Mouse (Mus musculus) telencephalon, adult 2 months (tissue): ENCODE measurements around the gene Ugt1a1.

Experiments used
- DNase-seq: peaks from one replicate; pipeline ENCODE4 v3.0.0-alpha.2; 2011; ENCODE audit warnings: low read depth, low spot score

Ugt1a1 gene

DNA sequence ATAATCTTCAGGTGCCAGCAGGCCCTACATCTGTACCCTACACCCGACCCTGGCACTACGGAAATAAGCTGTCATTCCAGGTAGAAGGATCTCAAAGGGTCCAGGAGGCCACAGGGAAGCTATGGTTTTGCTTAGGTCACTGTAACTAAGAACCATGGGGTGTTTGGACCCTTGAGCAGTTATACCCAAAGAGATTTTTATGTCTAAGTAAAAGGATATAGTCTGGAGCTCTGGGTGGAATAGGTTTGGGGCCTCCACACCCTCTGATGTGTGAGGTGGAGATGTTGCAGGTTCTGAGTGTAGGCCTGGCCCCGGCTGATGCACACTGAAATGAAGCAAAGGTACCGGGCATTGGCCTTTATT is 22.5 kb downstream of the Ugt1a1 start:
- no peak for DNase-seq

- DNase-seq, result no peak
Observed at GRCm38 (mm10) chr1:88234646-88235045, 22.9 kb downstream of the Ugt1a1 start.

- no peak for DNase-seq
Observed at GRCm38 (mm10) chr1:88235046-88235893, 23.5 kb downstream of the Ugt1a1 start.

GRCm38 (mm10) chr1:88235894-88236415 is 24.2 kb downstream of the Ugt1a1 start:
- no peak for DNase-seq

DNA sequence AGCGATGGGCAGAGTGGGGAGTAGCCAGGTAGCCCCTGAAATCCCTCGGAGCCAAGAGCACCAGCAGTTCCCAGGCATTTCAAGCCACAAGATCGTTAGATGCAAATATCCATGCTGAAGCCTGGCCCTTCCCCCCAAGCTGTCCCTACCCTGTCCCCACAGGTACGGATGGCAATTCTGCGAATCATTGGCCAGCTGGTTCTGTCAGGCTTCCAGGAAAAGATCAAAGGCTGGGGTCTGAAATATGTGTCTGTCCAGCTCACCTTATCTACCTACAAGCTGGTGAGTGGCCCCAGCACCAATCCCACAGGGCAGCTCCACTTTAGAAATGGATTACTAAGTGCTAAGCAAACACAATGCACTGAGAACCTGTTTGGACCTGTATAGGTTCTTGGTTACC is 25.6 kb downstream of the Ugt1a1 start:
- DNase-seq, result no peak

GRCm38 (mm10) chr1:88238771-88239170 is 27.0 kb downstream of the Ugt1a1 start:
- no peak for DNase-seq

DNA sequence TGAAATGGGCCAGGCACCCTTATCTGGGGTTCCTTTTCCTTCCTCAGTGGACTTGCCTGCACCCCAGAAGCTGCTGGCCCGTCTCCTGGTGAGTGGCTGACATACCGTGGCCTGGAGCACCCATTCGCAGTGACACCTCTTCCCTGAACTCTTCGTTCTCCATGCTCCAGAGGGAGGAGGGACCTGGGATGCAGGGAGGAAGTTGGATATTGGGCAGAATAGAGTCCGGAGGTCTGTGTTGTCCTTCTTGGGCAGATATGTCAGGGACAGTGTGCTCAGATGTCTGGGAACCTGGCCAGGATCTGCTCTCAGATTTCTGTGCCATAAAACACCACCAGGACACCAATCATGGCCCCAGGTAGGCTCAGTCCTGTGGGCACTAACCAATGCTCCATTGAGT is 28.3 kb downstream of the Ugt1a1 start:
- DNase-seq, result no peak

- DNase-seq, result no peak
Observed at GRCm38 (mm10) chr1:88240579-88240978, 28.8 kb downstream of the Ugt1a1 start.

- no peak for DNase-seq
Observed at GRCm38 (mm10) chr1:88243861-88244260, 32.1 kb downstream of the Ugt1a1 start.

- no peak for DNase-seq
Observed at GRCm38 (mm10) chr1:88245881-88246280, 34.1 kb downstream of the Ugt1a1 start.

DNA sequence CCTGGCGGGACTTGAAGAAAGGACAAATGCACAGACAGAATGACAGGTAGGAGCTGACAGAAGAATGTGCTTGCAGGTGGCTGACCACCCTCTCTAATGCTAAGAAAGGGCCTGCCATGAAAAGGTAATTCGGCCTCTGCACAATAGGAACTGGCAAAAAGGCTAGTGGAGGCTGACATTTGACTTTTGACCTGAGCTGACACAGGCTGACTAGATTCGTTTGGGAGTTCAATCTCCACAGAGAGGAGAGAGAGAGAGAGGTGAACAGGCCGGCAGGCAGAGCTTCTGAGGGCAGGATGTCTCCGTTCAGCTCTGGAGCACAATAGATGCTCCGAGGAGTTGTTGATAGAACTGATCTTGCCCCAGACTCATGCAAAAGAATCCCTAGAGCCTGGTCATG is 34.6 kb downstream of the Ugt1a1 start:
- DNase-seq, result no peak

- no peak for DNase-seq
Observed at GRCm38 (mm10) chr1:88247660-88248059, 35.9 kb downstream of the Ugt1a1 start.

GRCm38 (mm10) chr1:88248658-88249057 is 36.9 kb downstream of the Ugt1a1 start:
- DNase-seq, result no peak

DNA sequence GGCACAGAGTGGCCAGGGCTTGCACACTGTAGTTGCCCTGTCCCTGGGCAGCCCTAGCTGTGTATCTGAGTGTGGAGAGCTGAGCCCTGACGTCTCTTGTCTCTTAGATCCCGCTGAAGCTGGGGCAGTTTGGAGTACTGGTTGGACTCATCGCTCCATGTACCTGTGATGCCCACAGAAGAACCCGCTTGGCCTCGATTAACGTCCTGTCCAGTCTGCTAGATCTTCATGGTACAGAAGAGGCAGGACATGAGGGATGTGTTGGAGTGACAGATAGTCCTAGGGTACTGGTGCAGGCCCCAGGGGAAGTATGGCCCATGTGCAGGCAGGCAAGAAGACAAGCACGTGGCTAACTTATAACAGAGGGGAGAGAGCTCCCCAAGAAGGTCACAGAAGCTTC is 37.8 kb downstream of the Ugt1a1 start:
- DNase-seq, result no peak

DNA sequence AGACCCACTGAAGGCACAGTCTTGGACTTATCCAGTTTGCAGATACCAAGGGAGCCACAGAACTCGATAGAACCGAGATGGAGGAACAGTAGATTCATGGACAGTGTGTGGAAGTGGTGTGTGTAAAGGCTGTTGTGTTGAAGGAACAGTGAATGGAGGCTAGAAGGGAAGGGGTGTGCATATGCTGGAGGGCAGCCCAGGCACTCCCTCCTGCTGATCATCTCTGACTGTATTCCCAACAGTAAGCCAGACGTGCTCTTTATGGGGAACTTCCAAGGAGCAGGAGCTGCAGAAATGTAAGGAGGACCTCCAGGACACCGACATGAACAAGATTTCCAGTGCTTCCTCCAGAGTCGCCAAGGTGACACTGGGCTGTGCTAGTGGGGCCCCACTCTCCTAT is 38.3 kb downstream of the Ugt1a1 start:
- no peak for DNase-seq

GRCm38 (mm10) chr1:88253106-88253505 is 41.3 kb downstream of the Ugt1a1 start:
- no peak for DNase-seq

DNA sequence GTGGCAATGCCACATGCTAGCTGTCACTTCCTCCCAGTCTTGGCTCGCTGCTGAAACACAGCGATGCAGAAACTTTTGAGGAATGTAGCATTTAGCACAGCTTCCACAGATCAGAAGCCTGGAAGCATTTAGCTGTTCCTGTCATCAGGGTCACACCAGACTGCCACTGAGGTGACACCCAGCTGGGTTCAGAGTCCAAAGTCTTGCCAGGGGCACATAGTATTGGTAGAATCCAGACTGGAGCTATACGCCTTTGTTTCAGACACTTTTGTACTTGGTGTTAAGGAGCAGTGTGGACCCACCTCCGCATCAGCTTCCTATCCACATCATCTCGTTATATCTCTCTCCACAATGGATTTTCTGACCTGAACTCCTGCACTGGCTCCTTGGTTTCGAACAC is 41.8 kb downstream of the Ugt1a1 start:
- DNase-seq, result no peak

- no peak for DNase-seq
Observed at GRCm38 (mm10) chr1:88254793-88255465, 43.2 kb downstream of the Ugt1a1 start.

DNA sequence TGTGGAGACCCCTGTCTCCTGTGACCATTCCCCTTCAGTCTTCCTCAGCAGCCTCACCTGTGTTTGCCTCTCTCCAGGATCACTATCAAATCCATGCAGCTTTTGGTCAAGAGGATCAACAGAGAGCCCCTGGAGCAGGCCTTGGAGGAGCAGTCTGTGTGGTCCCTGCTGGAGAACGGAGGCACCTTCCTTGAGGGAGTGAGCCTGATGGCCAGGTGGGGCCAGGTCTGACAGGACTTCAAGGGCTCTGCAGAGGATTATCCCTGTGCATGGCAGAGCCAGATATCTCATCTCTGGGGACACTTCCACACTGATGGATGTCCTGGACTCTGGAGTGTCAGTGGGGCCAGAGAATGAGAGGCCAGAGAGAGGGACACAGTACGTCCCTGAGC is 43.7 kb downstream of the Ugt1a1 start:
- DNase-seq, result no peak

GRCm38 (mm10) chr1:88255989-88256754 is 44.4 kb downstream of the Ugt1a1 start:
- no peak for DNase-seq

DNA sequence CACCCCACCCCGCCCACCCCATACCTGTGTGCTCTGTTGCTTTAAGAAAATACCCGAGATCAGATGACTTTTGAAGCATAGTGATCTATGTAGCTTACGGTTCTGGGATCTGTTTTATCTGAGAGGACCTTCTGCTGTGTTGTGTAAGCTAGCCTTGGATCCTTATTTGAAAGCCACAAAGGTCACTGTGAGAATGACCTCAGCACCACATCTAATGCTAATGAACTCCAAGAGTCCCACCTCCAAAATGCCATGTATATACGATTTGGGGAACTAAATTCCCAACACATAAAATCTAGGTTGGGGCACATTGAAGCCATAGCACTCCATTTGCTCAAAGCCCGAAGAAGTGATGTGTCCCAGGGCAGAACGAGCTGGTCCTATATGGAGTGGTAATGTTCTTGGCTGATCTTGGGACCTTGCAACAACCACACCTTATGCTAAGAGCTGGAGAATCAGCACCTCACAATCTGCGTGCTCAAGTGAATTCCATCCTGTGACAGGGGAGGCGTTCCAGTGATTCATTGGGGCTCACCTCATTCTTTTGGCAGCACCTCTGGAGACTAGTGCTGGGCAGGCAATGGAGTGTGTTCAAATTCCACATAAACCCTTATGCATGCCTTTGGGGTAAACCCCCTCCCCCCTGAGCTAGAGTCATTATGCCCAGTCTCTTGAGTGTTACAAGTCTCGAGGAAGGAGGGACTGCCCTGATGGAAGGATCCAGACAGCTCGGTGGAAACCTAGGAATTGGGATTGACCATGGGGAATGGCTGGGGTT is 45.3 kb downstream of the Ugt1a1 start:
- DNase-seq, result no peak
